Mouse (Mus musculus) left cerebral cortex, postnatal 4 days (tissue): ENCODE results near the gene Nr6a1. TPM values are rescaled to one million over a fixed set of nuclear protein-coding genes. Genes with fewer than 3 reads are reported as not detected.

Experiments used
- DNase-seq: peaks from one replicate; pipeline ENCODE4 v3.0.0-alpha.2; 2022
- intact Hi-C: fragments of 180-260 bp; cut with DNase I; formaldehyde crosslinking; loops from one replicate; pipeline ENCODE4 v1.15.1; 2025
- total RNA-seq, 2 experiments: library from RNA; stranded (reverse); gene quantifications; 2 replicates each; pipeline ENCODE4 v1.2.3; 2021

Gene Nr6a1
- total RNA-seq, 2 experiments from 2014 or later: 6.6 TPM

- intact Hi-C loops: no loop called here
- DNase-seq: no peak
These were observed 208.1 kb downstream of the Nr6a1 start for GRCm38 (mm10) chr2:38719354-38719753.

DNA sequence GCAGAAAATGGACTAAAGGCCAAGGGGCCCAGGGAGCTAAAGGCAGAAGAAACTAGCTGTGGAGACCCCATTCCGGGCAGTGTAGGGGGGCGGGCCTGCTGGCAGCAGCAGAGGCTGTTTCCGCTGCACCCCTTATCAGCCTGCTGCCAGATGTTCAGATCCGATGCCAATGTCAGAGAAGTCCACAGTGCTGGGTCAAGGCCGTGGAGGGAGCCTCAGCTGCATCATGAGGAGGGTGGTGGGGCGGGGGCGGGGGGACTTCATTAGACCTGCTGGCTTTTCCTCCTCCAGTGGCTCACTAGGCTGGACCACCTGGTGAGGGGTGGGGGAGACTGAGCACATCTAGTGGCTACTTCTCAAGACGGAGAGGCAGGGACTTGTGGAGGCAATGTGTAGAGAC is 208.8 kb downstream of the Nr6a1 start:
- intact Hi-C loops: no loop called here
- no peak for DNase-seq

GRCm38 (mm10) chr2:38717436-38717835 is 210.1 kb downstream of the Nr6a1 start:
- intact Hi-C loops: no loop called here
- DNase-seq: no peak

DNA sequence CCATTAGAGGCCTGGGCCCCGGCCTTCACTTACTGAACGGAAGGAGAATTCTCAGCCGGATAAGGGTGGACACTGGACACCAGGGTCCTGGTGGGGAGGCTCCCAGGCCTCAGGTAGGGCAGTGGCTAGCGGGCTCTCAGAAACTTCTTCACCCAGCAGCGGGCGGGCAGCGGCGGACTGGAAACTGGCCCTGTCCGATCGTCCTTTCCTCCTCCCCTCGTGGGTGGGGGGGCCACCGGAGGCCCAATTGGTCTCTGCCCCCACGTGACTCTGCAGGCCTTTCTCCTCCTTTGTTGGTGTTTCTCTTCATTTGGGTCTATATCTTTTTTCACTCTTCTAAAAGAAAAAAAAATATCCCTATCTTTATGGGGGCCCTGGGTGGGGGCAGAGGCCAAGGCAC is 213.2 kb downstream of the Nr6a1 start, which contains the start of gene Nr5a1:
Nr5a1 (minus strand) TSS at position 219 of the 400 bp plus-strand sequence.
- intact Hi-C loops: no loop called here
- no peak for DNase-seq

- intact Hi-C loops: no loop called here
- DNase-seq: no peak
These were observed 213.9 kb downstream of the Nr6a1 start for GRCm38 (mm10) chr2:38713596-38713995.

GRCm38 (mm10) chr2:38712769-38713125 is 214.7 kb downstream of the Nr6a1 start:
- intact Hi-C loops: no loop called here
- no peak for DNase-seq

DNA sequence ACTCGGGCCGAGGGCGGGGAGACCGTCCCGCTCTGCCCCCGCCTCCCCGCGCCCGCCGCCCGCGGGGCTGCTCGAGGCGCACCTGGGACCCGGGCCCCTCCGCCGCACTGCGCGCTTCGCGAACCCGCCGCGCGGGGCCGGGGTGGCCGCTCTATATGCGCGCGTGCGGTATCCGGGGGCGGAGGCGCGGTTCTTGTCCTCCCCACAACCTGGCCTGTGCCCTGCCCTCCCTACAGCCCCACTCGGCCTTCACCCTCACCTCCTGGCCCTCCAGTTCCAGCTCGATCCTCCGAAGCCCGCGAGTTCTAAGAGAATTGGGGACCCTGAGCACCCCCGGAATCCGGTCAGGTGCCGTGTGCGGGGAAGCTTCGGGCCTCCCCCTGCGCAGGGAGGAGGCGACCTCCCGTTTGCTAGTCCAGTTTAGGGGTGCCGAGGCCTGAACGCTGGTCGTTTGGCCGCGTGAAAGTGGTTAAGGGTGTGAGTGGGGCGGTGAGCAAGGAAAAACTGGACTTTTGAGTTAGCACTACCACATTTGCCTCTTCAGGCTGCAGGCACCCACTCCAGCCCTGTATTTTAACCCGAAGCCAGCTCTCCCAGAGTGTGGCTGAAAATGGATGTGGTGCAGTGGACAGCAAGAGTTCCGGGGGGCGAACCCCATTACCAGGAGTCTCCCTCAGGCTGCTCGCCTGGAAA is 215.3 kb downstream of the Nr6a1 start:
- no peak for DNase-seq
- intact Hi-C loops: no loop called here

DNA sequence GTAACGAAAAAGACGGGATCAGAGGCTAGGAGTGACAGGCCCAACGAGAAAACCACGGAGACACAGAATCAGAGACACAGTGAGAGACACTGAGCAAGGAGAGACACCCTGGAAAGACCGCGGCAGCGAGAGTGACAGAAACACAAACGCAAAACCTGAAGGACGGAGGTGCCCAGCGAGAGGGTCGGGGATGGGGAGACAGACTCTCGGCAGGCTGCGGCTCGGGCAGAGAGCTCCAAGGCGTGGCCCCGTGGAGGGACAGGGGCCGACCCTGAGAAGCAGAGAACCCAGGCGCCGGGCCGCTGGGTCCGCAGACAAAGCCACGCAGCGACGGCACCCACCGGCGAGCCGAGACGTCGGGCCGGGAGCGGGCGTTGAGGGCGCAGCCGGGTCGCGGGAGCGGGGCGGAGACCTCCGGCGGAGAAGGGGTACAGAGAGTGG is 216.0 kb downstream of the Nr6a1 start:
- intact Hi-C loops: no loop called here
- no peak for DNase-seq

GRCm38 (mm10) chr2:38710304-38711241 is 216.9 kb downstream of the Nr6a1 start:
- no peak for DNase-seq
- intact Hi-C loops: no loop called here

DNA sequence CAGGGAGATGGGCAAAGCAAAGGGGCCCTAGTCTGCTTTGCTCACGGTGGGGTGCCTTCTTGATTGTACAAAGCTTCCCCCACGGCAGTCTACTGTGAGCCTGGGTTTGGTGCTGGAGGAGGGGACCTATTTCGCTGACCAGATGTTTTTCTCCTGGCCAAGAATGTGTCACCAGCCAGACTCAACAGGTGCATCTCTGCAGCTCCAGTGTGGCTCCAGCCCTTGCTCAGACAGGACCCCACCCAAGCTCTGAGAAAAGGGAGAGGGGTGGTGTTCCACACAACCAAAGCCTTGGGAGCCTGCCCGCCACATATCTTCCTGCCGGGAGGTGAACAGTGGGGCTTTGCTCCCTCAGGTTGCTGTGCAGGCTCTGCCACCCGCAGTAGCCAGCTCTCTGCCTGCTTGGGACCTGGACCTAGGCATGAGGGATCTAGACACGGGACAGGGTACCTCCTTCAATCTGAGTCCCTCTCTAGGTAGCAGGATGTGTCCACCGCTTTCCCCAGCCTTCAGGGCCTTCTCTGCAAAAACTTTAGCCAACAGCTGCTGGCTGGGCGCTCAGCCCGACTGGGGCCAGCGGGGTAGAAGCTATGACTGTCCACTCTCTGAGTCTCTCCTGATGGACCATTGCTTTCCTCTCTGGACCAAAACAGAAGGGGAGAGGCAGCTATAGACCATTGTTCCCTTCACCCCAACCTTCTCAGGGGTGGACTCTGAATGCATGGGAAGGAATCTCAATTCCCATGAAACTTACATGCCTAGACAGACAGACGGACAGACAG is 218.4 kb downstream of the Nr6a1 start:
- DNase-seq: no peak
- intact Hi-C loops: no loop called here

DNA sequence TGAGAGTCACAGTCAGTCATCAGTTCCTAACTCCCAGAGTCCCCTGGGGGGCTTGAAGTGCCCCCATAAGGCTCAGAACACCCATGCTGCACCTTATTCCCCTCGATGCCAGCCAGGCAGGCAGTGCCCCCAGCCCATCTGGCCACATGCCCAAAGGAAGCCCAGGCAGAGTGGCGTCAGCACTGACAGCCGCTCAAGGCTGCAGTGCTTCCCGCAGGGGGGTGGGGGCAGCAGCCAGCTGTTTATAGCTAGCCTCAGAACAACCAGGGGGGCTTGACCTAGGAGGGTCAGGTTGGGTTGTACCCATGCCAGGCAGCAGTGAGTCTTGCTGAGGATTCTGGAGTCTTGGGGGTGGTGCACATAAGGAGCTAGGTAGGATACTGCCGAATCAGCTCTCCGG is 220.8 kb downstream of the Nr6a1 start:
- DNase-seq: peak; percentile 36
- intact Hi-C loops: no loop called here

GRCm38 (mm10) chr2:38705036-38705435 is 222.5 kb downstream of the Nr6a1 start:
- no peak for DNase-seq
- intact Hi-C loops: no loop called here

- DNase-seq: no peak
- intact Hi-C loops: no loop called here
These were observed 223.2 kb downstream of the Nr6a1 start for GRCm38 (mm10) chr2:38704336-38704735.

DNA sequence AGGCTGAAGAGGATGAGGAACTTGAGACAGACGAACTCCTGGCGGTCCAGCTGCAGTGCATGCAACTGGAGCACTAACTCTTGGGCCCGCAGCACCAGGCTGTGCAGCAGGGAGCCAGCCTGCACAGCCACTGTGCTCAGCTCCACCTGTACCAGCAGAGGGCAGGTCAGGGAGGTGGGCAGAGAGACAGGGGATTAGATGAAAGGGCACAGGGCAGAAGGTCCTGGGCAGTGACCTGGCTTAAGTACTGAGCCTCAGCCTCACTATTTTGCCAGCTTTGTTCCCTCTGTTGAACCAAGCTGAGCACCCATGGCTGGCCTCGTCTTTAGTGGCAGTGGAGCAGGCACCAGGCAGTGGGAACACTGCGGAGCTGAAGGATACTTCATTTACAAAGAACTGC is 227.3 kb downstream of the Nr6a1 start:
- intact Hi-C loops: no loop called here
- DNase-seq: no peak

- no peak for DNase-seq
- intact Hi-C loops: no loop called here
These were observed 228.9 kb downstream of the Nr6a1 start for GRCm38 (mm10) chr2:38698623-38699022.

- intact Hi-C loops: no loop called here
- DNase-seq: no peak
These were observed 230.1 kb downstream of the Nr6a1 start for GRCm38 (mm10) chr2:38697128-38698120.

DNA sequence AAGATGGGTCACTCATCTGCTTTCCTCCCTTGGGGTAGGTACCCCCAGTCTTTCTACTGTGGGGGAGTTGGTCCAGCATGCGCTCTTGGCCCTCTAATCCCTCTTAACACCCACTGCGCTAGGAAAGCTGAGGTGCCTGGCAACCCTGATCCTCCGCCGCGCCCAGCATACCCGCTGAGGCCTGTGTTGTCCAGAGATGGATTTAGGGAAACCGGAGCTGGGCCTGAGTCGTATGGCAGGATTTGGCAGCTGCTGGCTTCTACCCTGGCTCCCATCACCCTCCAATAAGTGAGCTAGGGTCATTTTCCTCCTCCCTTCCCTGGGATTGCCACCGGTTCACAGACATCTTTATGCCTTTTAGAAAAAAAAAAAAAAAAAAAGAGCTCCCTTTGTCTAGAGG is 231.7 kb downstream of the Nr6a1 start:
- intact Hi-C loops: no loop called here
- no peak for DNase-seq

DNA sequence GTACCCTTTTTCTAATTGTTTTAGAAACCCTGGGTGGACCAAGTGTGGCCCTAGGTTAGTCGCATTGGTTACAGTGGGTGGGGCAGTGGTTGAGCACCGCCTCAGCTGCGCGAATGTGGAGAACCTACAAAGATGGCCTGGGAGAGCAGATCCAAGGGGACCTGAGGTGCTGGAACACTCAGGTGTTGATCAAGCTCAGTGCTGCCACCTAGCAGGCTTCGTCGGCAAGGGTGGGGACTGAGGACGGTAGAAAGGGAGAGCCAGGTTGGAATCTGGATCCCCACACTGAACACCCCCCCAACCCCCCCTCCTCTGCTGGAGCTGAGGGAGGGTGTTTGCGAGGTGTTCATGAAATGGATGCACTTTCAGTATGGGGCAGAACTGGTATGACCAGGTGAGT is 235.9 kb downstream of the Nr6a1 start:
- peak; percentile 52 for DNase-seq
- intact Hi-C loops: no loop called here

DNA sequence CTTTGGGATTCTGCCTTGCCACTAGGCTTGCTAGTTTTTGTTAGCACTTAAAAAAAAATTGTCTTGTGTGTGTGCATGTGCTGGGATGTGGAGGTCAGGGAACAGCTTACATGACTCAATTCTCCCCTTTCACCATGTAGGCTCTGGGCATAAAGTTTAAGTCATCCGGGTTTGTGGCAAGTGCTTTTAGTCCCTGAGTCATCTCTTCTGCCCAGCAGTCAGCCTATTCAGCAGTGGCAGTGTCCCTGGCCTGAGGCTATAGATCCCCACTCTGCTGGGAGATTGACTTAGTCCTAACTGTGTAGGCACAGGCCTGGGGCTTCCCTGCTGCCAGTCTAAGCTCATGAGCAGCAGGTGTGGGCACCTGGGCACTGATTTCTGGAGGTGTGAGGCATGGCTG is 237.6 kb downstream of the Nr6a1 start:
- no peak for DNase-seq
- intact Hi-C loops: no loop called here
